Mouse (Mus musculus): ENCODE results near the gene Cep55. TPM values are rescaled to one million over a fixed set of nuclear protein-coding genes. Genes with fewer than 3 reads are reported as not detected.

Cep55 gene
- polyA plus RNA-seq, 1 experiment from 2014 or later = 29.6 TPM

DNA sequence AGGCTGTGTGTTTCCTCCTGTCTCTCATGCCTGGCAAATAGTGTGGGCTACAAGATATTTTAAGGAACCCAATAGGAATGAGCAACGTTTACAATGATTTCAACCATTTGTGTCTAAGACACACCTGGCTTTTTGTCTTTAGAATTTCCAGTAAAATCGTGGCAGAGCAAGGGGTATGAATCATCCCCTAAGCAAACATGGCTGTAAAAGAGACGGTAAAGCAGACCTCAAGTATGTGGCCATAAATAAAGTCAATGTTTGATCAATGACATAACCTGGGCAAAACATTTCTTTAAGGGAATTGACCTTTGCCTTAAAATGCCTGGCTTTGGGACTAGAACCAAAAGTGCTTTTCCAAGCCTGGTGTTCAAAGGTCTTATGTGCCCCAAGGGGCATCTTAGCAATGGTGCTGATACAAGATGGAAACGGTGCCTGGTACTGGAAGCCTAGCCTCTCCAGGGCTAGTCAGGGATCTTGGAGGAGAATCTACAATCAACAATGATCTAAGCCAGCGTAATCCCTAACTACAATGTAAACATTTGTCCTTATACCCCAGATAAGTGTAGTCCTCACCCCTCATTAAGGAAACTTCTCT, 28.2 kb downstream of the Cep55 start:
- 81% methylated on average over 5 of the region's 5 CpGs for WGBS
- Histone ChIP-seq H3K27me3 (replicated peaks; ENCODE audit: low read depth, poor library complexity, severe bottlenecking) (no peaks in the 10 kb centered on the region; the same call in 1 of the 2 replicates), H3K4me1 (no peaks in the 10 kb centered on the region), H3K27ac (replicated peaks) (no peak overlapping the region), H3K9me3 (no peaks in the 10 kb centered on the region), H3K36me3 (replicated peaks) (no peaks in the 10 kb centered on the region), H3K4me3 (no peak overlapping the region)
- no peak for DNase-seq (ENCODE audit: low spot score)

DNA sequence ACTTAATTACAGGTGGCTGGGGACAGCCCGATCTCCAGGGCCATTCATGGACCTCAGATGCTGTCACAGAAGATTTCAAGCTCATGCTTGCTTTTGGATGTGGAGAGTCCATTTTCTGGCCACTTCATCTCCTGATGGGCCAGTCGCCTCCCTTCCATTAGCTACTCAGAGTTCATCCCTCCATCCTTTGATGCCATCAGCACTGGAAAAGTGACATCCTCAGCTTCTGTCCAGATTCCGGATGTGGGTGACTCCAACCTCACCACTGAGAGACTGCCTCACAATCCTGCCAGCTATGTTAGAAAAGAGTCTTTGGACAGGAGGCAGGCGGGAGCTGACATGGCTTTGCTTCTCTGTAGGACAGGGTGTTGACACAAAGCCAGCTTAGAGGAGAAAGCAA, 31.0 kb downstream of the Cep55 start:
- no peaks in the 10 kb centered on the region; the same call in 1 of the 2 replicates for H3K27me3 ChIP-seq (replicated peaks; ENCODE audit: low read depth, poor library complexity, severe bottlenecking)
- no peak overlapping the region for H3K27ac ChIP-seq (replicated peaks)
- H3K4me1 ChIP-seq = no peaks in the 10 kb centered on the region
- H3K4me3 ChIP-seq = no peak overlapping the region
- H3K36me3 ChIP-seq (replicated peaks) = no peaks in the 10 kb centered on the region
- DNase-seq (ENCODE audit: low spot score) = no peak
- WGBS = 87% methylated on average over 4 of the region's 4 CpGs
- no peaks in the 10 kb centered on the region for H3K9me3 ChIP-seq

DNA sequence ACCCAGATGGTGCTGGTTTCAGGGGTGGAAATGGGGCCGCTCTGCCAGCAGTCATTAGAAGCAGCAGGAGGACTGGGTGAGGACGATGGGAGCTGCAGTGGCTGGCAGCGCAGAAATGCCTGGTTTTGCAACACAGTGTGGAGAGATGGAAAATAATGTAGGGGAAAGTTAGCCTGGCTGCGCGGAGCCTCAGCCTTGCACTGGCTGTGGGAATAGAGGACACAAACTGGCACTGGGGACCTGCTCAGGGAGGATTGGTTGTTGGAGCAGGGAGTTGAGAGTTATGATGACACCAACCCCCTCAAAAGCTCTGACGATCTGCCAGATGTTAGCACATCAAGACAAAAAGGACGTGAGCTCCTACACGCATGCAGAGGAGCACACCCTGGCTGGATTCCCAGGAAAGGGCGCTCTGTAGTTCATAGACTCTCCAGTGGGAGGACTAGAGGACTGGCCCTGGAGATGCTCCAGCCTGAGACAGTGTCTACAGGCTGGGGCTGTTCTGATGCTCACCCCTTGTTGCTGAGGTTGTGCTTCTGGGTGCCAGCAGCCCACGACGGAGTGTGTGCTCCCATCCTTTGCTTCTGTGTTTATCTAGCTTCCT, 32.2 kb downstream of the Cep55 start:
- Histone ChIP-seq H3K4me3 (no peak overlapping the region), H3K27me3 (replicated peaks; ENCODE audit: low read depth, poor library complexity, severe bottlenecking) (no peaks in the 10 kb centered on the region; the same call in 1 of the 2 replicates), H3K4me1 (no peaks in the 10 kb centered on the region), H3K9me3 (no peaks in the 10 kb centered on the region), H3K27ac (replicated peaks) (no peak overlapping the region), H3K36me3 (replicated peaks) (no peaks in the 10 kb centered on the region)
- WGBS = 66% methylated on average over 11 of the region's 11 CpGs
- DNase-seq (ENCODE audit: low spot score) = peak; percentile 30

DNA sequence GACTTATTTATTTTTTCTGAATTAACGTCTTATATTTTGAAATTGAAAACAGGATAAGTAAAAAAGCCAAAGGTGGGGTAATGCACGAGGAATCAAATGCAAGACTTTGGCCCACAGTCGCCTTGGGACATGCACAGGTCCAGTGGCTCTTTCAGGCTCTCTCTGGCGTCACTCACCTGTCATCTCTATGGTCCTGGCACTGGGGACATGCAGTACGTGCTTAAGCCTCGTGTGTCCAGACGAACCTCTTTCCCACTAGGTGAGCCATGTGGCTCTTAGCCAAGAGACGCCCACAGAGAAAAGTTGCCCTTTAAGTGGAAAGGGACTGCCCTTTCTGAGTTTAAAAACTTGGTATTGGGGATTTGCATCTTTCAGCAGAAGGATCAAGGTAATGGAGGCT, 34.5 kb downstream of the Cep55 start:
- Histone ChIP-seq H3K36me3 (replicated peaks) (no peaks in the 10 kb centered on the region), H3K27ac (replicated peaks) (no peak overlapping the region), H3K4me1 (no peaks in the 10 kb centered on the region), H3K27me3 (replicated peaks; ENCODE audit: low read depth, poor library complexity, severe bottlenecking) (peaks cover 11% of the 10 kb centered on the region), H3K9me3 (no peaks in the 10 kb centered on the region), H3K4me3 (no peak overlapping the region)
- DNase-seq (ENCODE audit: low spot score) = no peak
- WGBS = 84% methylated on average over 8 of the region's 8 CpGs

DNA sequence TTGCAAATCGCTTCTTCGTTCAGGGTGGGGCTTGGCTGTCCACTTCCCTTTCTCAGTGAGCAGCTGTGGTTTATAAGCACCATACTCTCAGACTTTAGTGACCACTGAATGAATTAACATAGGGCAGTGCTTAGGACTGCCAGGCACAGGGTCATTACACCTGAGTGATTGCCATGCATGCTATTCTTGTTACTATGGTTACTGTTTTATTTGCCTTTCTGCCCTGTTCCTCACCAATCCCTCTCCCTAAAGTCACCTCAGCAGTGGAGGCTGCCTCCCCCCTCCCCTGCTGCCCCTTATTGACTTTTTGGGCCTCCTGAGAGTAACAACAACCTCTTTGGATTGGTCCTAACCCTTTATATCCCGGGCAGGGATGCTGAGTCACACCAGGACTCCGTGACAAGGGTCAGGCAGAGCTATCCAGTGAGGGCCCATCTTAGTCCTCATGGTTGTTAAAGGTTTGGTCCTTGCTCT, 36.7 kb downstream of the Cep55 start:
- Histone ChIP-seq H3K27me3 (replicated peaks; ENCODE audit: low read depth, poor library complexity, severe bottlenecking) (peaks cover 32% of the 10 kb centered on the region), H3K36me3 (replicated peaks) (no peaks in the 10 kb centered on the region), H3K27ac (replicated peaks) (no peak overlapping the region), H3K4me1 (peaks cover 9% of the 10 kb centered on the region), H3K4me3 (no peak overlapping the region), H3K9me3 (no peaks in the 10 kb centered on the region)
- 72% methylated on average over 4 of the region's 4 CpGs for WGBS
- no peak for DNase-seq (ENCODE audit: low spot score)

DNA sequence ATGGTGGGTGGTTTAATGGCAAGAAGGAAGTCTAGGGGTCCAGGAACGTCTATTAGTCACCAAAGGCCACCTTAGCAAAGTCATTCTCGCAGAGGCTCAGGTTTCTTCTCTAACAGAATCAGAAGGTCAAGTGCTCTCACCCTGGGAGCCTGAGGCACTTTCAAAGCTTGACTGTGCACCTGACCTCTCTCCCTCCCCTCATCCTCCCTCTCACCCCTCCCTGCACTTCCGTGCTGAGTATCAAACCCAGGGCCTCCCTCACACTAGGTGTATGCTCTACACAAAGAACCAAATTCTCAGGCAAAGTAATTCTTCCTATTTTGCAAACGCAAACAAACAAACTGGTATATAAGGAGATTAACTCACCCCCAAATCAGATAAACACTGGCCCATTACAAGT, 41.4 kb downstream of the Cep55 start:
- DNase-seq (ENCODE audit: low spot score) = peak; percentile 36
- WGBS = 6% methylated on average over 4 of the region's 4 CpGs
- Histone ChIP-seq H3K27me3 (replicated peaks; ENCODE audit: low read depth, poor library complexity, severe bottlenecking) (peaks cover 79% of the 10 kb centered on the region), H3K27ac (replicated peaks) (no peak overlapping the region), H3K9me3 (no peaks in the 10 kb centered on the region), H3K36me3 (replicated peaks) (no peaks in the 10 kb centered on the region), H3K4me3 (no peak overlapping the region), H3K4me1 (peaks cover 23% of the 10 kb centered on the region)

DNA sequence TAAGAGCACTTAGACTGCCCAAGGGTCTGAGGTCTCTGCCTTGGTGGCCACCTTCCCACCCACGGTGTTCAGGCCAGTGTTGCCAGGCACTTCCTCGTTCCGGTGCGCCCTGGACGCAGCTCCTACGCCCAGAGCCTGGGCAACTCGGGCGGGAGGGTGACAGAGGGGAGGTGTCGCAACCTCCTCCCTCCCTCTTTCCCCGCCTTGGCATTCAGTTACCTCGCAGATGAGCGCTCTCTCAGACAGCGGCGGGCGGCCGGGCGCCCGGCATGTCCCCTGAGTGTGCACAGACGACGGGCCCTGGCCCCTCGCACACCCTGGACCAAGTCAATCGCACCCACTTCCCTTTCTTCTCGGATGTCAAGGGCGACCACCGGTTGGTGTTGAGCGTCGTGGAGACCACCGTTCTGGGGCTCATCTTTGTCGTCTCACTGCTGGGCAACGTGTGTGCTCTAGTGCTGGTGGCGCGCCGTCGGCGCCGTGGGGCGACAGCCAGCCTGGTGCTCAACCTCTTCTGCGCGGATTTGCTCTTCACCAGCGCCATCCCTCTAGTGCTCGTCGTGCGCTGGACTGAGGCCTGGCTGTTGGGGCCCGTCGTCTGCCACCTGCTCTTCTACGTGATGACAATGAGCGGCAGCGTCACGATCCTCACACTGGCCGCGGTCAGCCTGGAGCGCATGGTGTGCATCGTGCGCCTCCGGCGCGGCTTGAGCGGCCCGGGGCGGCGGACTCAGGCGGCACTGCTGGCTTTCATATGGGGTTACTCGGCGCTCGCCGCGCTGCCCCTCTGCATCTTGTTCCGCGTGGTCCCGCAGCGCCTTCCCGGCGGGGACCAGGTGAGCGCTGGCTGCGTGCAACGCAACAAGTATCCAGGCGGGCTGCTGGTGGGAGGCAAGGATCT, 42.3 kb downstream of the Cep55 start, which contains the start of gene Ffar4:
Ffar4 (plus strand) TSS at position 214 of the 901 bp plus-strand sequence.
- Histone ChIP-seq H3K27me3 (replicated peaks; ENCODE audit: low read depth, poor library complexity, severe bottlenecking) (peaks cover 80% of the 10 kb centered on the region), H3K27ac (replicated peaks) (no peak within 1 kb of the TSS), H3K4me3 (peak within 1 kb of the TSS; percentile 53), H3K9me3 (no peaks in the 10 kb centered on the region), H3K4me1 (peaks cover 23% of the 10 kb centered on the region), H3K36me3 (replicated peaks) (no peaks in the 10 kb centered on the region)
- under 1% methylated on average over 77 of the region's 77 CpGs for WGBS
- peak; percentile 56 for DNase-seq (ENCODE audit: low spot score)

DNA sequence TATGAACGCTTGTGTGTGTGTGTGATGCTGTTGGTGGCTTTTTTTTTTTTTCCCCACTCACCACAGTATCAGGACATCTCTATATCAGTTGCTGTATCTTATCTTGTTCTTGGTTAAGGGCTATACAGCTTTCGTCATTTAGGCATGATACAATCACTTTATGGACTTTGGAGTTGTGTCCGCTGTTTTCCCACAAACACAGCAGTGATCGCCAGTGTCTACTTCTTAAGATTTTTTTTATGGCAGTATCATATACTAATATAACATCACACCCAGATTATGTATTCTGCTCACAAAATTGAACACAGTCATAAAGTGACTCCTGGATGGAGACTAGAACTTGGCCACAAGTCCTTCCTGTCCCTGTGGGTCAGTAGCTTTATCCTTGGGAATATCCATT, 53.1 kb downstream of the Cep55 start:
- DNase-seq (ENCODE audit: low spot score) = no peak
- H3K9me3 ChIP-seq = no peaks in the 10 kb centered on the region
- 90% methylated on average over 4 of the region's 4 CpGs for WGBS
- no peaks in the 10 kb centered on the region for H3K36me3 ChIP-seq (replicated peaks)
- no peak overlapping the region for H3K27ac ChIP-seq (replicated peaks)
- no peak overlapping the region for H3K4me3 ChIP-seq
- H3K4me1 ChIP-seq = no peaks in the 10 kb centered on the region
- 0 out of 2 replicates have a peak, but pooled peaks cover 11% of the 10 kb centered on the region for H3K27me3 ChIP-seq (replicated peaks; ENCODE audit: low read depth, poor library complexity, severe bottlenecking)

DNA sequence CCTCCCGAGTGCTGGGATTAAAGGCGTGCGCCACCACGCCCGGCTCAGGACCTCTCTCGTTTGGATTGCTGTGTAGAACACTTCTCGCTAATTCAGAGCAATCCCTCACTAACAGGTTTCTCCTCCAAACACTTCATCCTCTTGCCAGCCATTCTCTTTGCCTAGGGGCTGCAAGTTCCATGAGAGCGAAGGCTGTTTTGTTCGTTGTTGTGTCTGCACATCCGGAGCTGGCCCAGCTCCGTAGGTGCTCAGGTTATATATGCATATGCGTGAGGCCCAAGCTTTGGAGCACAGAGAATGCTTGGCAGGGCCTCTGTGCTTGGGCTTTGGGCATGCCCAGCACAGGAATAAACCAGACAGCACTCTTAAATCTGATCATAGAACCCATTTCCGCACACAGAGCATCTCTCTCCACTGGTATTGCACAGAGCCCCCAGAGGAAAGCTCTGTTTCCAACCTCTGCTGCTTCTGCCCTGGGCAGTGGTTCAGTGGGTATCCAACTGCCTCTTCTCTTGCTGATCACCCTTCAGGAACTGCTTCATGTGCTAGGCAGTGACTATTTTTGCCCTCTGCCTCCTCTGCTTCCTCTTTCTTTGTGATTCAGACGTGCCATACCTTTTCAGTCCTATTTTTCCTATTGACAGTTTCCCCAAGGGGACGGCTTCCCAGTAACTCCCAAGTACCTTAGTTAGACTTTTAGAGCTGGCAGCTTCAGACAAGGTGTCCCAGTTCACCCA, 54.9 kb downstream of the Cep55 start:
- H3K27me3 ChIP-seq (replicated peaks; ENCODE audit: low read depth, poor library complexity, severe bottlenecking) = 0 out of 2 replicates have a peak, but pooled peaks cover 9% of the 10 kb centered on the region
- no peaks in the 10 kb centered on the region for H3K36me3 ChIP-seq (replicated peaks)
- H3K27ac ChIP-seq (replicated peaks) = no peak overlapping the region
- no peak for DNase-seq (ENCODE audit: low spot score)
- H3K4me3 ChIP-seq = no peak overlapping the region
- 0 out of 2 replicates have a peak, but pooled peaks cover 2% of the 10 kb centered on the region for H3K4me1 ChIP-seq
- 91% methylated on average over 15 of the region's 15 CpGs for WGBS
- H3K9me3 ChIP-seq = no peaks in the 10 kb centered on the region

DNA sequence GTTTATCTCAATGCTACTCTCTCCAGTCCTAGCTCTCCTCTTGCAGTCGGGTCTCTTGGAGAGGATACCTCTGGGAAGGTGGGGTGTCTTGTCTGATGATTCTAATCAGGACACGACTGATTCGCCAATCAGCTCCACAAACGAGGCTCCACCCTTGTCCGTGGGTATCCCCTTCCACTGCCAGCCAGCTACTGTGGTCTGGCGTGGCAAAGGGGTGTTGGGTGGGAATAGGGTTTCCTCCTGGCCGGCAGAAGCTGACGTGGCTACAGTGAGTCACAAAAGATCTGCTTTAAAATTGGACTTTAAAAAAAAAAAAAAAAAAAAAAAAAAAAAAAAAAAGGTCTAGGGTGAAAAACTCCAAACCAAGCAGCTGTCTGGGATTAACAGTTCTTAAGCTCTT, 56.2 kb downstream of the Cep55 start:
- Histone ChIP-seq H3K27me3 (replicated peaks; ENCODE audit: low read depth, poor library complexity, severe bottlenecking) (0 out of 2 replicates have a peak, but pooled peaks cover 4% of the 10 kb centered on the region), H3K27ac (replicated peaks) (no peak overlapping the region), H3K4me1 (0 out of 2 replicates have a peak, but pooled peaks cover 2% of the 10 kb centered on the region), H3K36me3 (replicated peaks) (no peaks in the 10 kb centered on the region), H3K4me3 (no peak overlapping the region), H3K9me3 (no peaks in the 10 kb centered on the region)
- DNase-seq (ENCODE audit: low spot score) = no peak
- 80% methylated on average over 8 of the region's 8 CpGs for whole genome bisulfite sequencing

DNA sequence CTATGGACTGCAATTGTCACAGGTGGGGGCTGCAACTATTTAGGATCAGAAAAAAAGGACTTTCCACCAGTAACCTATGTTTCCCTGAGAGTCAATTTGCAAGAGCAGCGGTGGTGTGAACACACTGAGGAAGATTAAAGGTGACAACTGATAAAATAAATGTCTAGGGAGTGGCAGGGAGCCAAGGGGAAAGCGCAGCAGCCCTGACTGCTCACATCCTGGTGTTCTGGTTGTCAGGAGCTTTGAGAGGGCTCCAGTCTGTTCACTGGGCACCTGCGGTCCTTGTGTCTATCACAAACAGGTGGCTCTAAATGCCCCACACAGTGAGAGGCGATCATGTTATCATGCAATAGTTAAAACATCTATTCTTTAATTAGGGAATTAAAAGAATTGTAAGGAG, 57.8 kb downstream of the Cep55 start:
- Histone ChIP-seq H3K27me3 (replicated peaks; ENCODE audit: low read depth, poor library complexity, severe bottlenecking) (0 out of 2 replicates have a peak, but pooled peaks cover 4% of the 10 kb centered on the region), H3K4me1 (0 out of 2 replicates have a peak, but pooled peaks cover 2% of the 10 kb centered on the region), H3K4me3 (no peak overlapping the region), H3K27ac (replicated peaks) (no peak overlapping the region), H3K36me3 (replicated peaks) (no peaks in the 10 kb centered on the region), H3K9me3 (no peaks in the 10 kb centered on the region)
- 52% methylated on average over 4 of the region's 4 CpGs for WGBS
- no peak for DNase-seq (ENCODE audit: low spot score)

Data from embryonic facial prominence, embryonic 10.5 days (tissue).